Comparison of ENCODE assay signal across 9 mouse cellular contexts in genomic region chr12:46635125-46635772, GRCm38 (mm10).
DNase-seq lines count a peak whose midpoint lies in the region; ATAC-seq and TF ChIP-seq lines count a peak whose summit lies in the region.
"Had no signal": no experiment of that assay in that cellular context is flagged by ENCODE, and none has a peak within 500 bp of the region (broad histone marks: within the 10 kb centered on the region; RNA-seq: fewer than 3 reads in every experiment).

No protein-coding gene starts in this region.

- no peaks in the 10 kb centered on the region for H3K27me3 ChIP-seq in hindbrain, embryonic 14.5 days (ENCODE audit: control insufficient read depth, insufficient read depth, low read length)
- no peaks in the 10 kb centered on the region for H3K27me3 ChIP-seq in limb, embryonic 14.5 days (ENCODE audit: control insufficient read depth, insufficient read depth, low read length)
- H3K27me3 ChIP-seq in intestine, postnatal 0 days (replicated peaks; ENCODE audit: control insufficient read depth, insufficient read depth, low read length) = no peaks in the 10 kb centered on the region

- H3K9ac ChIP-seq in hindbrain, embryonic 14.5 days = no peak overlapping the region
- H3K9ac ChIP-seq in limb, embryonic 14.5 days (ENCODE audit: low read depth, low read length, severe bottlenecking) = no peak overlapping the region
- no peak overlapping the region for H3K9ac ChIP-seq in intestine, postnatal 0 days (ENCODE audit: low read depth, low read length)

- ATAC-seq in hindbrain, embryonic 14.5 days (ENCODE audit: low FRiP score) = peak; percentile 88
- ATAC-seq in limb, embryonic 14.5 days (ENCODE audit: low FRiP score, low read depth) = no peak
- ATAC-seq in intestine, postnatal 0 days = no peak

- H3K4me3 ChIP-seq in hindbrain, embryonic 14.5 days (replicated peaks; ENCODE audit: low read length) = no peak overlapping the region
- no peak overlapping the region for H3K4me3 ChIP-seq in limb, embryonic 14.5 days (replicated peaks; ENCODE audit: low read length)
- H3K4me3 ChIP-seq in intestine, postnatal 0 days (ENCODE audit: low read depth, low read length) = no peak overlapping the region
- H3K4me3 ChIP-seq: erythroblast, embryonic 14.5 days had no signal

- H3K4me2 ChIP-seq in hindbrain, embryonic 14.5 days (replicated peaks) = no peak overlapping the region
- no peak overlapping the region for H3K4me2 ChIP-seq in limb, embryonic 14.5 days (replicated peaks; ENCODE audit: low read depth, low read length, severe bottlenecking)
- no peak overlapping the region for H3K4me2 ChIP-seq in intestine, postnatal 0 days (replicated peaks; ENCODE audit: low read depth)

- no peak for TF ChIP-seq POLR2A in limb, embryonic 14.5 days (IDR thresholded peaks at IDR 0.05; ENCODE audit: borderline replicate concordance, extremely low read depth, insufficient read depth, insufficient read length)

- 7% methylated on average over 6 of the region's 6 CpGs for WGBS in hindbrain, embryonic 14.5 days
- 11% methylated on average over 6 of the region's 6 CpGs for WGBS in limb, embryonic 14.5 days
- 18% methylated on average over 6 of the region's 6 CpGs for WGBS in intestine, postnatal 0 days

- TF ChIP-seq CTCF in intestine, postnatal 0 days (IDR thresholded peaks at IDR 0.05; ENCODE audit: low read depth) = no peak

- no peaks in the 10 kb centered on the region for H3K36me3 ChIP-seq in hindbrain, embryonic 14.5 days (replicated peaks; ENCODE audit: control insufficient read depth, insufficient read depth)
- no peaks in the 10 kb centered on the region for H3K36me3 ChIP-seq in limb, embryonic 14.5 days (ENCODE audit: control insufficient read depth, insufficient read depth, low read length)
- H3K36me3 ChIP-seq in intestine, postnatal 0 days (ENCODE audit: control insufficient read depth, insufficient read depth) = no peaks in the 10 kb centered on the region

- no peaks in the 10 kb centered on the region for H3K9me3 ChIP-seq in hindbrain, embryonic 14.5 days (ENCODE audit: control insufficient read depth, low read length)
- no peaks in the 10 kb centered on the region for H3K9me3 ChIP-seq in limb, embryonic 14.5 days (ENCODE audit: control insufficient read depth, low read length)
- H3K9me3 ChIP-seq in intestine, postnatal 0 days (ENCODE audit: control insufficient read depth) = no peaks in the 10 kb centered on the region

- peak; percentile 8 for DNase-seq in adrenal gland, postnatal 10 days
- no peak for DNase-seq in adrenal gland, postnatal 4 days (ENCODE audit: low spot score in 2 of 2)
- DNase-seq in Muller cell, postnatal 12 days (ENCODE audit: inconsistent ontology term) = peak; percentile 93
- DNase-seq in embryo, embryonic 11.5 days (ENCODE audit: low read depth, low spot score) = peak; percentile 20
- peak; percentile 71 for DNase-seq in hindbrain, embryonic 14.5 days (ENCODE audit: low spot score)
- peak; percentile 74 for DNase-seq in limb, embryonic 14.5 days (ENCODE audit: low spot score)
- DNase-seq in natural killer cell, adult 2 months (ENCODE audit: low spot score in 2 of 2) = no peak

- H3K27ac ChIP-seq in hindbrain, embryonic 14.5 days = no peak overlapping the region
- no peak overlapping the region for H3K27ac ChIP-seq in limb, embryonic 14.5 days (replicated peaks; ENCODE audit: low read depth, low read length)
- H3K27ac ChIP-seq in intestine, postnatal 0 days (ENCODE audit: low read depth, low read length) = no peak overlapping the region

- peaks cover 7% of the 10 kb centered on the region; the same call in 1 of the 2 replicates for H3K4me1 ChIP-seq in hindbrain, embryonic 14.5 days (replicated peaks; ENCODE audit: control insufficient read depth, insufficient read depth, low read length)
- peaks cover 7% of the 10 kb centered on the region; the same call in 1 of the 2 replicates for H3K4me1 ChIP-seq in limb, embryonic 14.5 days (ENCODE audit: control insufficient read depth, insufficient read depth, low read length)
- no peaks in the 10 kb centered on the region for H3K4me1 ChIP-seq in intestine, postnatal 0 days (replicated peaks; ENCODE audit: control insufficient read depth, insufficient read depth, low read length)

Comparison
In these comparisons a context has a peak if more than half of its experiments do, and no peak if none do; other contexts are left out.
1. DNase-seq: peak in adrenal gland, postnatal 10 days (single experiment), Muller cell, postnatal 12 days (single experiment), embryo, embryonic 11.5 days (single experiment), hindbrain, embryonic 14.5 days (single experiment) and limb, embryonic 14.5 days (single experiment); none in adrenal gland, postnatal 4 days (0 of 2) and natural killer cell, adult 2 months (0 of 2).